15 mouse cellular contexts compared by ENCODE assay signal in genomic region chr10:25041221-25041620, GRCm38 (mm10).
"Had no signal": no experiment of that assay in that cellular context is flagged by ENCODE, and none has a peak within 500 bp of the region (broad histone marks: within the 10 kb centered on the region; RNA-seq: fewer than 3 reads in every experiment).

No protein-coding gene starts in this region.

- H3K27ac ChIP-seq: kidney, embryonic 15.5 days; liver, embryonic 13.5 days; macrophage; midbrain, embryonic 12.5 days; neural tube, embryonic 13.5 days; stomach, embryonic 15.5 days had no signal

- H3K4me3 ChIP-seq: kidney, embryonic 15.5 days; liver, embryonic 13.5 days; midbrain, embryonic 12.5 days; myocyte; neural tube, embryonic 13.5 days; stomach, embryonic 15.5 days had no signal

- ATAC-seq: midbrain, embryonic 16.5 days had no signal

- DNase-seq: kidney, postnatal 14 days; kidney, postnatal 4 days; liver, embryonic 13.5 days; lung, adult 2 months; retina, postnatal 1 day; right cerebral cortex, postnatal 25 days; spleen, adult 18-20 months; thymus, postnatal 36 days had no signal
